In the genomic region with DNA sequence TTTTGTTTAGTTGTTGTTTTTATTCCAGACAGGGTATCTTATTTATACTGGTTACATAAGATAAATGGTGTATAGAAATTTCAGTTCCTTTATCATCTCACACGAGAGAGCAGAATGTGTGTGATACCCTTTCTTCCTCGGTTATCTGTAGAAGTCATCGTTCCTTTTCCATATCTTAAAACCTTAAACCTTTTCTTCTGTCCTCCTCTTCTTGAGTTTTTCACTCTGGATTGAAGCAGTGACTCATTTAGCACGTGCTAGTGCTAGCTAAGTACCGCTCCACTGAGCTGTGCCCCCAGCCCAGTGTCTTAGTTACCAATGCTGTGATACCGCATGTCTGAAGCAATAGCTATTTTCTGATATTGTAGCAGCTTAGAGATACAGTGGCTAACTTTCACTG, we compare ENCODE assay signal across 24 mouse cellular contexts. TPM values are rescaled to one million over a fixed set of nuclear protein-coding genes. Genes with fewer than 3 reads are reported as not detected.
"Had no signal": no experiment of that assay in that cellular context is flagged by ENCODE, and none has a peak within 500 bp of the region (broad histone marks: within the 10 kb centered on the region; RNA-seq: fewer than 3 reads in every experiment).

No protein-coding gene starts in this region.

- H3K27ac ChIP-seq: lung, embryonic 15.5 days; midbrain, embryonic 10.5 days; midbrain, embryonic 12.5 days; neural tube, embryonic 13.5 days; neural tube, embryonic 15.5 days had no signal

- H3K9ac ChIP-seq: liver, postnatal 0 days; lung, embryonic 15.5 days; midbrain, embryonic 12.5 days; neural tube, embryonic 13.5 days; neural tube, embryonic 15.5 days had no signal

- H3K4me3 ChIP-seq: lung, embryonic 15.5 days; midbrain, embryonic 10.5 days; midbrain, embryonic 12.5 days; myocyte; neural tube, embryonic 13.5 days; neural tube, embryonic 15.5 days had no signal

- H3K9me3 ChIP-seq: lung, embryonic 15.5 days; neural tube, embryonic 13.5 days; neural tube, embryonic 15.5 days had no signal

- H3K4me2 ChIP-seq: lung, embryonic 15.5 days; midbrain, embryonic 12.5 days; neural tube, embryonic 13.5 days; neural tube, embryonic 15.5 days had no signal

- ATAC-seq: liver, postnatal 0 days; lung, postnatal 0 days; midbrain, embryonic 16.5 days had no signal

- DNase-seq: liver, postnatal 0 days; lung, adult 2 months; lung, postnatal 4 days; midbrain, embryonic 14.5 days; retina, postnatal 1 day; right cerebral cortex, adult 18-20 months; right cerebral cortex, postnatal 25 days; right cerebral cortex, postnatal 4 days; spleen, adult 18-20 months; thymus, adult 18-20 months; thymus, postnatal 14 days; thymus, postnatal 36 days had no signal

- H3K27me3 ChIP-seq: lung, embryonic 15.5 days; midbrain, embryonic 12.5 days; neural tube, embryonic 13.5 days; neural tube, embryonic 15.5 days had no signal

RNA-seq across cellular contexts. Expression of gene Gm10197, which starts 37.8 kb away (rescaled TPM):
- polyA plus RNA-seq: liver, postnatal 0 days; lung, adult 2 months; lung, postnatal 0 days; midbrain, embryonic 12.5 days; midbrain, embryonic 16.5 days; myocyte; neural tube, embryonic 11.5 days; neural tube, embryonic 13.5 days; neural tube, embryonic 15.5 days; small intestine, adult 2 months; stomach, embryonic 14.5 days; stomach, embryonic 16.5 days had no signal
